Mouse (Mus musculus): ENCODE data around the gene Slc16a6. TPM values are rescaled to one million over a fixed set of nuclear protein-coding genes. Genes with fewer than 3 reads are reported as not detected.

The Slc16a6 gene
- total RNA-seq, 2 experiments from 2014 or later = 18.6 to 20.8 TPM

GRCm38 (mm10) chr11:109416709-109417420 lies 56.5 kb downstream of the Slc16a6 start:
- no peak for DNase-seq

- no peak for DNase-seq
Measured at GRCm38 (mm10) chr11:109414802-109415201, 58.6 kb downstream of the Slc16a6 start.

GRCm38 (mm10) chr11:109413617-109414016 lies 59.8 kb downstream of the Slc16a6 start, which contains the start of gene 9930022D16Rik:
Gene 9930022D16Rik, plus strand, starts transcription at chr11:109413917.
- no peak for DNase-seq

GRCm38 (mm10) chr11:109410197-109410980 lies 63.0 kb downstream of the Slc16a6 start:
- DNase-seq = no peak

GRCm38 (mm10) chr11:109406431-109406830 lies 67.0 kb downstream of the Slc16a6 start:
- DNase-seq = no peak

Small RNA genes within 50 kb of the gene (microRNA-seq; reads per million reads assigned to microRNA genes)
- 0 reads per million in 2 experiments for gene Gm25540

Other genes starting within 250 kb of the Slc16a6 start
- under 1 TPM; 0.63 to 0.99 TPM for gene Rgs9, start 175.5 kb downstream of the Slc16a6 start, total RNA-seq (2021)
- 10 to 100 TPM; 39.3 to 42.5 TPM for gene Gna13, start 110.8 kb downstream of the Slc16a6 start, total RNA-seq (2021)
- not detected for gene 9930022D16Rik, start 59.7 kb downstream of the Slc16a6 start, total RNA-seq (2021)
- 10 to 100 TPM; 48.8 to 49.5 TPM for gene Amz2, start 47.7 kb downstream of the Slc16a6 start, total RNA-seq (2021)
- 10 to 100 TPM in 1 of 2 experiments, 1 to 10 TPM in 1; 9.3 to 12.3 TPM for gene Arsg, start 224 bp downstream of the Slc16a6 start, total RNA-seq (2021)
- gene Wipi1, start 138.4 kb upstream of the Slc16a6 start, total RNA-seq (2021) = 10 to 100 TPM; 64.0 to 72.0 TPM
- 100 to 1,000 TPM; 246 to 270 TPM for gene Prkar1a, start 175.8 kb upstream of the Slc16a6 start, total RNA-seq (2021)
- 1 to 10 TPM; 4.6 to 7.5 TPM for gene Fam20a, start 248.7 kb upstream of the Slc16a6 start, total RNA-seq (2021)